Mouse (Mus musculus): ENCODE results near the gene Itprid2.
A peak's percentile ranks its signal among the peaks of the same experiment; 100 is the strongest.
"Not testable (repeated sequence)": the region's sequence is repeated elsewhere in the genome, so short reads cannot be mapped to it uniquely, and the experiment has no call there.

Itprid2 gene

DNA sequence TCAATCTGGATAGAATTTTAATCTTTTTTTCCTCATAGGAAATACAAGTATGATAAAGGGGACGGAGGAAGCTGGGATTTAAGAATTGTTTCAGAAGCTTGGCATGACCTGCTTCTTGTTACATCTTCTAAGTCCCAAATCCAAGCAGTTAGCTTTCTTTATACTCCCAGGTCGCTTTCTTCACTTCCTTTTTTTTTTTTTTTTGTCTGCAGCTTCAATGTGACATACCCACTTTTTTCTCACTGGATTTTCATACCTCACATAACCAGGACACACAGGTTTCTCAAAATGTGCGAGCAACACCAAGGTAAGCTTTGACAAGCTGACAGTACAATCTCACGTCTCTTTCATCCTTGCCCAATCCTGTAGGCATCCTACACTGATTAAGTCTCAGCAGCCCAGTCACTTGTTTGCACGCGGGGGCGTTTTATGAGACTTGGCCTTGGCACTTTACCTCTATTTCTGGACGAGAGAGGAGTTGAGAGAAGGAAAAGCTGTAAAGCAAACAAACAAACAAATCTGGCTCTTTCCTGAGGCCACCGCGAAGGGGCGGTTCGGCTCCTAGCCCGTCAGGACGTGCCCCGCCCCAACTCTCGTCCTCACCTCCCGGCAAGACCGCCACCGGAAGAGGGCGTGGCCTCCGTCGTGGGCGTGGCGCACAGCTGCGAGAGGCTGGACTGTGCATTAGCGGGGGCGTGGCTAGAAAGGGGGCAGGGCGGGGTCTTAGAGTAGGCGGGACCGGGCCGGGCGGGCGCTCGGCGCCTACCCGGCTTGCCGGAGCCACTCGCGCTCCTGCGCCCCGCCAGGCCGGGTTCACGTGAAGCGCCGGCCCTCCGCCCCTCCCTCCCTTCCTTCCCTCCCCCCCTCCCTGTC, at the start of gene Itprid2:
Gene Itprid2 (plus strand): TSS at position 825 of the 873 bp plus-strand sequence.
- DNase-seq (ENCODE audit: low read depth, low spot score) = peak; percentile 96

DNA sequence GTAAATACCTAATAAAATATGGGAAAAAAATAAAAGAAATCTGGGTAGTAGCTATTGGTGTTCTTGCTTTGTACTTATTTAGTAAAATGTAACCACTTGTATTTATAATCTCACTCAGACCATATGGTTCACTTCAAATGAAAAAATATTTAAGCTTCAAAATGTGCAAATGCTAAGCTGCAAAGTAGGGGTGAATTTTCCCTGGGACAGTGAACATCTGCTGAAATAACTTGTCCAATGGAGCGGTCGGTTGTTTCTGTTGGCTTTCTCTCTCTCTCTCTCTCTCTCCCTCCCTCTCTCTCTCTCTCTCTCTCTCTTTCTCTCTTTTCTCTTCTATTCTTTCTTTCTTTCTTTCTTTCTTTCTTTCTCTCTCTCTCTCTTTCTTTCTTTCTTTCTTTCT, 39.0 kb upstream of the Itprid2 start:
- no peak for DNase-seq (ENCODE audit: low read depth, low spot score)

DNA sequence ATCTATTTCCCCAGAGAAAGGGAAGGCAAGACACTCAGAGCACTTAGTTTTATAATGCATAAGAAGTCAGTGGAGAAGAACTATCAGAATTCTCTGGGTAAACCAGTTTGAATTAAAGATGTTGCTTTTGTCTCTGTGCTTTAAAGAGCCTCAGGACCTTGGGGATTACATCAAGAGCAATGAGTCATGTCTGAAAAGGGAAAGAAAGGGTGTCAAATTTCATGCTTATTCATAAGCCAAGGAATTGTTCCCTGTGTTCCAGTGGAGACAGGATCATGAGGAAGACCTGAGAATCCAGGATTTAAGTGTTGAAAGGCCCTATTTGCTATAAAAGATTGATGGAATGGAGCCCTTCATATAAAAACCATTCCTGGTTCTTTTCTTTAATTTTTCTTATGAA, 38.1 kb upstream of the Itprid2 start:
- DNase-seq (ENCODE audit: low read depth, low spot score) = no peak

DNA sequence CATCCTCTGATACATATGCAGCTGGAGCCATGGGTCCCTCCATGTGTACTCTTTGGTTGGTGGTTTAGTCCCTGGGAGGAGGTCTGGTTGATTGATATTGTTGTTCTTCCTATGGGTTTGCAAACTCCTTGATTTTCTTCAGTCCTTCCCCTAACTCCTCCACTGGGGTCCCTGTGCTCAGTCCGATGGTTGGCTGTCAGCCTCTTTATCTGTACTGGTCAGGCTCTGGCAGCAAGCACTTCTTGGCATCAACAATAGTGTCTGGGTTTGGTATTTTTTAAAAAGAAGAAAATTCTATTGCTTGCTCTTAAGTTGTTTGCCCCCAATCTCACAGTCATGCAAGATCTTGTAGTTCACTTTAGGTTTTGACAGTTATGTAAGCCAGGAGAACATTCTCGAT, 34.0 kb upstream of the Itprid2 start:
- DNase-seq (ENCODE audit: low read depth, low spot score) = not testable (repeated sequence)

DNA sequence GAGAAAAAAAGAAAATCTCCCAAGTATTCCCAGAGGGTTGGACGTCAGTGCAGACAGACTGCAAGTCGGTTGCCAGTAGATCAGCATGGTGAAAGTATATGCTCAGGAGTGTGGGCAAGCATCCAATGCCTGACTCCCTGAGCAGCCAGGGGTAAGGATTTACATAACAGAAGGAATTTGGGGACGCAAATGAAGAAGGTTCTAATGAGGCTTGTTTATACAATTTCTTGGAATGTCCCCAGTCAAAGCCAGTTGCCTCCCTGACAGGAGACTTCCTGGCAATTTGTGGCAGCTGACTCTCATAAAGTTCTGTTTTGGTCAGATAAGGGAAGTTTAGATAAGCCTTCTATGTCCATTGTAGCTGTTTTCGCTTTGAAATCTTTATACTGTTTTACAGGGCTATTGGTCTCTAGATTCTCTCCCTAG, 33.4 kb upstream of the Itprid2 start:
- DNase-seq (ENCODE audit: low read depth, low spot score) = no peak

DNA sequence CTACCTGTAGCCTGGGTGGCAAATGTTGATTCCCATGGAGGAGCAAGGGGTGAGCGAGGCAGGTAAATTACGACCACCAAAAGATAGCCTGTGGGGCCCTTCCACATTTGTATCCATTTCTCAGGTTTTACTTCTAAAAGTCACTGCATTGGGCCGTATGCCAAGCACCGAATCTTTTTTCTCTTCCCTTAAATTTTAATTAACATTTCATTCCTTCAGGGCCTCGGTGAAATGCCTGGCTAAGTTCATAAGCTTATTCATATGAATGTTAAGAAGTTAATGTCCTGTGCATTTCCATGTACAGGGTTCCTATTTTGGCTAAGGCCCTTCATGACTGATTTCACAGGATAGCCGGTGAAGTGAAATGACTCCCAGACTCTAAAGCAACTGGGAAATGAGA, 32.8 kb upstream of the Itprid2 start:
- DNase-seq (ENCODE audit: low read depth, low spot score) = no peak

DNA sequence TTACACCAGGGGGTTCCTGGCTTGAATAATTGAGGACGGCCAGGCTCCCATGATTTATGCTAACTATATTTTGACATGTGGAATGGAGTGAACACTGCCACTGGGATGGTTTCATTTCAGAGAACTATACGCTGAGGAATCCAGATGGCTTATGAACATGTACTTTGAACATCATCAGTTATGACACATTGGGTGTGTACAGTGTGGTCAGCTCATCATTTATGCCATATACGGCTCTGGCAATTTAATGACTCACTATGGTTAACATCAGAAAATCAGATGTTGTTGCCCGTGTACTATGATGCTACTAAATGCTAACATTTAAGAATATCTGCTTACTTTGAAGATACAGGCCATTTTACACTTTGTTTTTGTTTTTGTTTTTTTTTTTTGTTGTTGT, 31.8 kb upstream of the Itprid2 start:
- DNase-seq (ENCODE audit: low read depth, low spot score) = no peak

DNA sequence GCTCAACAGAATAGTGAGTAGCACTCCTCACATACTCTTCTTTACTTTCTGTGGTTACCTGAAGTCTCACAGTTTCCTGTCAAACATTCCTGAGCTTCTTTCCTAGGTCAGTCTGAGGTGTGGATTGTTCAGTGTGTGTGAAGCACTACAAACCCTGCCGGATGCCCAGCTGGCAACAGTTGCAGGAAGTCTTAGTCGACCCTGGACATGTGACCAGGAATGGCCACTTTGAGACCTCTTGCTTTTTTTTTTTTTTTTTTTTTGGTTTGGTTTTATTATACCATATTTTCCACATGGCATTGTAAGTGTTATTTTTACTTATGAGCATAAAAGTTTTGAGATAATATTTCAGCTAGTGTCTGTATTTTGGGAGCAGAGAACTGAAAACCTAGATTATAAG, 29.1 kb upstream of the Itprid2 start:
- DNase-seq (ENCODE audit: low read depth, low spot score) = no peak

DNA sequence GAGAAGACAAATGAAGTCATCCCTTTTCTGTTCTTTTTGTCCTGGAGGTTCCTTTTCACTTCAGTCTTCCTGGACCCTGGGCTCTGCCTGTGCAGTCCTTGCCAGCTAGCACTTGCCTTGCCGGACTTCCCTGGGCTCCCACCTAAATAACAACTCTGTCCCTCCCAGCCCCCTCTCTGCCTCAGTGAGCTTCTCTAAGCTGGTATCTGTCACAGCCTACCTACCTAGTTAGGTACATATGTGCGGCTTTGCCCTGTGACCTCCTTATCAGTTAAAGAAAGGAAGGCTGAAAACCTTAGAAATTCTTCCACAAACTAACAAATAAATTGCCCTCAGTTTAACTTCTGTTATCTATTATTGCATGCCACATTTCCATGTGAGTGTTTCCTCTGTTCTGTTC, 28.0 kb upstream of the Itprid2 start:
- no peak for DNase-seq (ENCODE audit: low read depth, low spot score)

DNA sequence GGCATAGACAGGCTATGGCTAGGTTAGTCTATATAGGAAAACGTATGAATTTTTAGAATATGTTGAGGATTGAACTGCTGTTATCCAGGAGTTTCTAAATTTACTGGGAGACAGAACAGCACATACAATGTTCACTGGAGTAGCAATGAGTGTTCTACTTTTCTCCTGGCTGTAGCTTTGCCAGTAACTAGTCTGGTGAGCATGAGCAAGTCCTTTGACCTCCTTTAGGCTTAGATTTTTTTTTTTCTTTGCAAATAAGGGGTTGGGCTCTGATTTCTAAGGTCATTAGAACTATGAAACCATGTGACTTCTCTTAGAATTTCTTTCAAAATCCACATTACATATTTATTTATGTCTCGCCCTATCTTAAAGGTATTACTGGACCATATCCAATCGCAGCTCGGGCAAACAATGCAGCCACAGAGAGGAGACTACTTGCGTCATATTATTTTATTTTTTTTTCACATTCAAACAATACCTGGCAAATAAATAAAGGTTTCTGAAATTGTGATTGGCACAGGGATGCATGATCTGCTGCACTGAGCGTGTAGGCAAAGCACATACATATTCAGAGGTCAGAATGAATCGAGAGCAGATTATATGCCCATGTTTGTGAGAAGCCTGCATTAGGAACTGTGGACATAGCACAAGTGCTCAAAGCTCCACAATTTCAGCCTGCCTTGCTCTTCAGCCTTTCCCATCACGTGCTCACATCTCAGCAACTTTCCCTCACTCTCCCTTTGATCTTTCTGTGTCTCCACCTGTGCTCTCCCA, 26.7 kb upstream of the Itprid2 start:
- no peak for DNase-seq (ENCODE audit: low read depth, low spot score)

DNA sequence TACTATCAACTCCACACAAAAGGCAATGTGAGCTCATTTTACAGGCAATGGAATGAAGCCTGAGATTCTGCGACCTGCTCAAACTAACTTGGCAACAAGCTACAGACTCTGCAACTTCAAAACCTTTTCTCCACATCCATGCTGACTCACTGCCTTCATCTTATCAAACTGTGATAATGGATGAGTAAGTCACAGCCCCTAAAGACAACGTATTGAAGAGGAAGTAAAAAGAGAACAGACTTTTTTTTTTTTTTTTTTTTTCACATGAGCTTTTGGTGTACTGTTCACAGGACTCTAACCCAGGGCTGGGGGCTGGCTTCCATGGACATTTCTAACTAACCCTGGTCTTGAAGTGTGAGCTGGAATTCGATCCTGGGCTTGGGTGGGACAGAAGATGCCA, 24.3 kb upstream of the Itprid2 start:
- DNase-seq (ENCODE audit: low read depth, low spot score) = no peak

DNA sequence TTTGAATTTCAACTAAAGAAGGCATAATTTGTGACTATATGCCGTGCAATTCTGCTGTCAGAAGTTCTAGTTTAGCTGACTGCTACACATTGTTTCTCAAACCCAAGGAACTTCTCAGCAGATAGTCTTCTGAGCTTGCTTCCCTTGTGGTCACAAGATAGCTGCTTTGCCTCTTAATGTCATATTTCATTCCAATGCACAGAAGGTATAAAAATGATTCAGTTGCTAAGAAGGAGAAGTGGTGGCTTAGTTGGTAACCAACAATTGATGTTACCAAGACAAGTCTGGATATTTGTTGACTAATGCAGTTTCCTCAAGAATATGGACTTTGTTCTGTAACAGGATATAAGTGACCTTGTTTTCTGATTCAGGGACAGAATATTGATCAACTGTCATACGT, 17.0 kb upstream of the Itprid2 start:
- no peak for DNase-seq (ENCODE audit: low read depth, low spot score)

DNA sequence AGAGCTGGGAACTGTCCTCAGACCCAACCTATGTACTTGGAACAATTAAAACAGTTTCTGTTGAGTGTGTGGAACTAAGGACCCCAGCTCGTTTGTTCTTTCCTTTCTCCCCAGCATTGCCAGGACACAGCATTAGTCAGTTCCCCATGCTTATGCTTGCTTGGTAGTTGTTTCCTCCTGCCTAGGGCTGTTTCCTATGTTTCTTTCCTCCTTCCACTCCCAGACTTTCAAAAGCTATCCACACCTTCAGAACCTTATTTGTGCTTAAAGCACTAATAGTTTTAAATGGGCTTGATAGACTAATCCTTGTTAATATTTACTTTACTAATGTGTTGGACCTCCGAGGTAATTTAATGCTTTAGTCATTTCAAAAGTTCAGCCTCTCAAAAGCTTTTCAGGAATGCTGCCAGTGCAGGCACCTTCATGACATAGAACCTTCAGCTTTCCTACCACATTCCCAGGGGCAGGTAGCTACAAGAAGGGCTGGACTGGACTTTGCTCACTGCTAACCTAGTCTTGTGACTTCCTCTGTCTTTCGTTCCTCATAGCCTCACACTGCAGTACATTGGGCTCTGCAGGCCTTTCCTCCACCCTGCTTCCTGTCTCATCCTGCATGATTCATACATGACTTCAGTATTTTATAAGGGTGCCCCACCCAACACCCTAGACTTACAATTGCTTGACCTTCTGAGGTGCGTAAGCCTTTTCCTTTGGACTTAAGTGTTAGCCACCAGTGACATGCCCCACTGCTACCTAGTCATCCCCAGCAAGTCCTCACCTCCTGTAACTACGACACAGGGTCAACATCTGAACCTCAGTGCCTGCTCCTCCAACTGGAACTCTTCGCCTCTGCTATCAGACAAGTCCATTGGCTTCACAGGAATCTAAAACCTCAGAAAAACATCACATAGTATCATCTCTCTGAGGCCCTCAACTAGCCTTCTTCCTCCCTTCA, 16.3 kb upstream of the Itprid2 start:
- DNase-seq (ENCODE audit: low read depth, low spot score) = no peak

DNA sequence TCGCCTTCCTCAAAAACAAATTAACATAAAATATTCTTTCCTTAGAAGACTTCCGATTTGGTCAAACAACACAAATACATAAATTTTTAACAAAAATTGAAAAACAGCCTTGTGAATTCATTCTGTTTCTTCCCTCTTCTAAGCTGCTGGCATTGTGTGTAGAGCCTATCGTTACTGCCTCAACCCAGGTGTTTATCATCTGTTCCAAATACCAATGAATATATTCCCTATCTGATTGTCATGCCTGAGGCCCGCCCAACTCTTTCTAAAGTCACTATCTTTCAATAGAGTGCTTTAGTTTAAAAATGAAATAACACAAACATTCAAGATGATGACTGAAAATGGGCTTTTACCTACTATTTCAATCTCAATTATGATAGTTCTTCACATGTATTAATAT, 11.9 kb upstream of the Itprid2 start:
- no peak for DNase-seq (ENCODE audit: low read depth, low spot score)

DNA sequence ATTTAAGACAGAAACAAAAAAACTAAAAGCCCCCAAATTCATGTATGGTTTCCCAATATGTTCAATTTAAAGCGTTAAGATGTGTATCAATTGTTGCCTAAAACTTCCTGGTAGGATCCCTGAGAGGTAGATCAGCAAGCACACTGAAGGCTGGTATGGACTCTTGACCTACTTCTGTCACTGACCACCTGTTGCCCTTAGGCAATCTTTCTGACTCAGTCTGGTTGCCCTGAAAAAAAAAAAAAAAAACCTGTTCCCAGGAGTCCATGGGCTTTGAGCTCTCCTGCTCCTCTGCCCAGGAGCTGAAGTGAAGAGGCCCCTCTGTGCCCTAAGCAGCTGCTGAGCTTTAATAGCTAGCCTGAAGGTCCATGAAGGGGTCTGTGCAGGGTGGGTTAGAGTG, 7.5 kb upstream of the Itprid2 start:
- no peak for DNase-seq (ENCODE audit: low read depth, low spot score)

DNA sequence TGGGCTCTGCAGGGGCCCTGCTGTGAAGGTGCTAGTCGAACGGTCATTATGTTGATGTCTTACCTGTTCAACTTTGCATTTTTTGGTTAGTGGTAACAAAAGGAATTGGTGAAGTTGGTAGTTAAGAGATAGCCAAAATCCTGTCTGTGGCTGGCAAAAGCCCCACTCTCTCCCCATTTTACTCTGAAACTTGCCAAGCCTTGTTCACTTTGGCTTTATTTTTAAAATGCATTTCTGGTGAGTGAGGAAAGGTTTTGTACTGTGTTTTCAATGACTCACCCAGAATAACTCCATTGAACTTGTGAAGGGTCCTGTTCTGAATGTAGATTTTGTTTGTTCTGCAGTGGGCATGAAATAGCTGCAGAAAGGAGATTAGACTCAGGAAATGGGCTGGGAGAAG, 4.9 kb upstream of the Itprid2 start:
- DNase-seq (ENCODE audit: low read depth, low spot score) = no peak

DNA sequence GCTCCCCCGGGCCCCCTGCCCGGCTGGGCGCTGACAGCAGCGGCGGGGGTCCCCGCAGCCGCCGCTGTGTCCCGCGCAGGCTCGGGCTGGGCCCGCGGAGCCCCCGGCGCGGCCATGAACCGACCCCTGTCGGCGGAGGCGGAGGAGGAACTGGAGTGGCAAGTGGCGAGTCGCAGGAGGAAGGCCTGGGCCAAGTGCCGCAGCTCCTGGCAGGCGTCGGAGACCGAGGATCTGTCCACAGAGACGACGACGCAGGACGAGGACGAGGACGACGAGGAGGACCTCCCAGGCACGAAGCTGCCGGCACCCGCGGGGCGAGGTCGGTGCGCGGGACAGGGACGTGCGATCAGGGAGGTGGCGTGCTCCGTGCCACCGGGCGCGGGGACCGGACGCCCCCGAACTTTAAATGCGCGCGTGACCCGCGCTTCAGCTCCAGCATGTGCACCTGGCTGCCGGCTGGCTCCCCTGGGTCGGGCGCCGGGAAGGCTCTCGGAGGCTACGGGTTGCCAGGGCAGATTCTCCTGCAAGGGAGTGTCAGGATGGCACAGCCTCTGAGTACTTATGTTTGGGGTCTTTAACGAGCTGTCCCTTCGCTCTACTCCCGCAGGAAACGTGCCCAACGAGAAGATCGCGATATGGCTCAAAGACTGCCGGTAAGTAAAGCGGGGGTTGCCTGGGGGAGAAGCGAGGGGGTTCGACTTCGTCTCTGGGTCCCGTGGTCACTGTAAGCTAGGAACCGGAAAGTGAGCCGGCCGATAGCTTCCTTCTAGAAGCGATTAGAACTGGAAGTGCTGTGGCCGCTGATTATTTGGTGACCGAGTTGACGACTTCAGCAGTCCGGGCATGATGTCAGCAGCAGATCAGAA, 507 bp downstream of the Itprid2 start:
- DNase-seq (ENCODE audit: low read depth, low spot score) = peak; percentile 39

DNA sequence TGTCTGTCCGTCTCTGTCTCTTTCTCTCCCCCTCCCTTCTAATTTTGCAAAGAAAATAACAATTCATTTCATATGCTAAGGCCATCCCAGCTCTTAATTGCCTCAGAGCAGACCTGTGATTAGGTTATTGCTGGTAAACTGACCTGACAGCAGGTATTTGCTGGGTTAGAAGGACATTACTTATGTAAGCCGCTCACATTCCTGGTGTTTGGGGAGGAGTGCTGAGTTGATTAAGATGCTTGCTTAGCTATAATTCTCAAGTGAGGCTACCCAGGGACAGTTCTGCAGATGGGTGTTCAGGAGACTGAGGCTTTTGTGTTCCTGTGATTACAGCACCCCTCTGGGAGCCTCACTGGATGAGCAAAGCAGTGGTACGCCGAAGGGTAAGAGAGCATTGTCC, 3.8 kb downstream of the Itprid2 start:
- DNase-seq (ENCODE audit: low read depth, low spot score) = no peak

DNA sequence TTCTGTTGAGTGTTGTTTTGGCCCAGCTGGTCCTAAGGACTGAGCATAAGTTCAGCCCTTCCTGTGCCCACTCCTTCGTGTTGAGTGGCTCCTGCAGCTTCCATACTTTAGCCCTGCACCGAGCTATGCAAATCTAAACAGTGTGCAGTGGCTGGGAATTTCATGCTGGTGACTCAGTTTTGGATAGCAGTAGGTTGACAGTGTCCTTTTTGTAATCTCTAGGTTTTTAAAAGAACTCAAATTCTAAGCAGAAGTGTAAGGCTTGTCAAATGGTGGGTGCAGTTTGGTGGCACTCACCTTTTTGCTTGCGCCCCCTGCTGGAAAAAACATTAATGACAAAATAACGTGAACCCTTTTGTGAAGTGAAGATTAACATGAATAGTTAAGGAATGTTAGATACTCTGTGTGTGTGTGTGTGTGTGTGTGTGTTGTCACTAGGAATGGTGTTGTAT, 11.1 kb downstream of the Itprid2 start:
- DNase-seq (ENCODE audit: low read depth, low spot score) = peak; percentile 33

DNA sequence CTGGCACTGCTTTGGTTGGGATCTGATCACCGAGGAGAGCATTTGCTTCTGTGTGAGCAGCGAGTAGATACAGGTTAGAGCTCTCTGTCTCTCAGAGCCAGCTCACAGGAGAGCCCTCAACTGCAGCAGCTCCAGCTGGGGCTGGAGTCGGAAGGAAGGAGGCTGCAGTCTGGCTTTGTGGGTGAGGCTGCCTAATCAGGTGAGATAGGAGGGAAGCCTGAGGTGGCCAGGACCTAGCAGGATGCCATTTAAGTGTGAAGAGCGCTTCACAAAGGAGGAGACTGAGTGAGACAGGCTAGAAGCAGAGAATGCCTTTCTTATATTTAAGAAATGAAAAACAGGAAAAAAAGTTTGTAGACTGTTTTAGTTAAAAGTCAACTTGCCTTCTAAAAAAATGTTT, 11.9 kb downstream of the Itprid2 start:
- DNase-seq (ENCODE audit: low read depth, low spot score) = no peak

DNA sequence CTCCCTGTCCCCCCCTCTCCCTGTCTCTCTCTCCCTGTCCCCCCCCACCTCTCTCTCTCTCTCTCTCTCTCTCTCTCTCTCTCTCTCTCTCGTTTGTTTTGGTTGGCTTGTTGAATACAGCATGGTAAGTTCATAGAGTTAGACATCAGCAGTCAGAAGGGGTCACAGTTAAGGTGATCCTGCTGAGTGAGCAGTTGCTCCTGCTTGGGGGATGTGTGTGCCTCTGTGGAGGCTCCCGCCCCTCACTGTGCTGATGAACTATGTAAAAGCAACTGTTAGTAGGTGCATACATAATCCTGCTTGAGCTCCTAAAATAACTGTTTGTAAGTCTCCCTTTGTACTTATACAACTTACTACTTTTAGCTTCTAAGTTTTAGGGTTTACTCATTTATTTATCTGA, 12.6 kb downstream of the Itprid2 start:
- no peak for DNase-seq (ENCODE audit: low read depth, low spot score)
